Mouse (Mus musculus) forebrain, embryonic 16.5 days (tissue): ENCODE results near the gene Ssc4d. TPM values are rescaled to one million over a fixed set of nuclear protein-coding genes. Genes with fewer than 3 reads are reported as not detected.

Experiments
- ATAC-seq: fragments of 200-750 bp; cut with Nextera tagmentation; 2 replicates; pipeline ENCODE4 v1.8.0; 2017; ENCODE audit warnings: mild to moderate bottlenecking, moderate library complexity
- H3K27ac ChIP-seq: fragments of 300-500 bp; sonication (generic); 2 replicates; pipeline ENCODE4 v1.5.1; 2014; ENCODE audit warnings: low read length, control low read depth
- H3K27me3 ChIP-seq: fragments of 300-500 bp; sonication (generic); replicated peaks from 2 replicates; pipeline ENCODE4 v1.6.1; 2014; ENCODE audit warnings: low read length; ENCODE audit not compliant: control insufficient read depth, insufficient read depth
- H3K36me3 ChIP-seq: fragments of 300-500 bp; sonication (generic); 2 replicates; pipeline ENCODE4 v1.6.1; 2014; ENCODE audit not compliant: control insufficient read depth, insufficient read depth
- H3K4me1 ChIP-seq: fragments of 300-500 bp; sonication (generic); replicated peaks from 2 replicates; pipeline ENCODE4 v1.6.1; 2014; ENCODE audit warnings: low read length; ENCODE audit not compliant: control insufficient read depth, insufficient read depth
- H3K4me2 ChIP-seq: fragments of 300-500 bp; sonication (generic); 2 replicates; pipeline ENCODE4 v1.6.1; 2014; ENCODE audit warnings: mild to moderate bottlenecking, low read length, control low read depth
- H3K4me3 ChIP-seq: fragments of 300-500 bp; sonication (generic); replicated peaks from 2 replicates; pipeline ENCODE4 v1.5.1; 2014; ENCODE audit warnings: mild to moderate bottlenecking, low read length, control low read depth
- H3K9ac ChIP-seq: fragments of 300-500 bp; sonication (generic); replicated peaks from 2 replicates; pipeline ENCODE4 v1.6.1; 2014; ENCODE audit warnings: low read depth, low read length, control low read depth
- H3K9me3 ChIP-seq: fragments of 300-500 bp; sonication (generic); 2 replicates; pipeline ENCODE4 v1.6.1; 2016; ENCODE audit warnings: low read length; ENCODE audit not compliant: control insufficient read depth
- WGBS: fragments of 180-500 bp; shearing (Covaris S2); extraction: QIAGEN DNeasy Blood & Tissue Kit; methylation state at CpG from one replicate; pipeline ENCODE4 v1.1.7; 2014; 5-methylcytosine and 5-hydroxymethylcytosine counted together
- polyA plus RNA-seq: library from polyadenylated mRNA; unstranded; fragments of >200 nt; fragmentation: Nextera tagmentation; extraction: Ambion mirVana; gene quantifications from 2 replicates; pipeline ENCODE4 v1.2.1, GENCODE M21; 2015

Ssc4d gene
- polyA plus RNA-seq, 1 experiment from 2014 or later = 1.0 TPM

DNA sequence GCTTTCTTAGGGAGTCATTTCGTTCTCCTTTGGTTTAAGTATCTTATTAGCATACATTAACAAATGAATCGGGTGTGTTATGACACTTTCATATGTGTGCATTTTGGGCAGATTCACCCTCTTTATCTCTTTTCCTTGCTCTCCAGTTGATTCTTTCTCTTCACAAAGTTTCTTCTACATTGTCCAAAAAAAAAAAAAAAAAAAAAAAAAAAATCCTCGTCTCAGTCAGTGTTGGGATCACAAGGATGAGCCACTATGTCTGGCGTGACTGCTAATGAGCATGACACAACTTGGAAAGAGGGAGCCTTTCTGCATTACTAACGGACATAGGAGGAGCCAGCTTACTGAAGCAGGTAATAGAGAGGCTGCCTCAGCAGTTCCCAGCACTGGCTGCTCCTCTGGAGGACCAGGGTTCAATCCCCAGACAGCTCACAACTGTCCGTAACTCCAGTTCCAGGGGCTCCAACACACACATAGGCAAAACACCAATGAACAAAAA is 10.3 kb upstream of the Ssc4d start:
- WGBS = 62% methylated on average over 6 of the region's 6 CpGs
- Histone ChIP-seq H3K9me3 (no peaks in the 10 kb centered on the region), H3K4me2 (no peak overlapping the region), H3K4me1 (0 out of 2 replicates have a peak, but pooled peaks cover 2% of the 10 kb centered on the region), H3K27me3 (no peaks in the 10 kb centered on the region), H3K36me3 (no peaks in the 10 kb centered on the region), H3K4me3 (no peak overlapping the region), H3K27ac (no peak overlapping the region), H3K9ac (no peak overlapping the region)
- no peak for ATAC-seq

DNA sequence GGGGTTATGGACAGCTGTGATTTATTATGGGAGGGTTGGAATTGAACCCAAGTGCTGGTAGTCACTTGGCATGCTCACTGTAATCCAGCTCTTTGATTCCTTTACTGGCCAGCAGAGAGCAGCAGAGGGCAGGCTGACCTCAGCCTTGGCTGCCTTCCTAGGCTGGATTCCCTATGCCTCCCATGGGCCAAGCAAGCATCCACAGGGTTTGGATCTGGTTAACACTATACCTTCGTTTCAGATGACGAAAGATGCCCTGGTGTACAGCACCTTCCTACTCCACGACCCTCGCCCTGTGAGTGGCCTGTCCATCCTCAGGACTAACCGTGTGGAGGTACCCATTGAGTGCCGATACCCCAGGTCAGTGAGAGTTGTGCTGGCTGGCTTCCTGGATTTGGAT is 8.1 kb upstream of the Ssc4d start:
- H3K27ac ChIP-seq = no peak overlapping the region
- H3K9ac ChIP-seq = no peak overlapping the region
- H3K27me3 ChIP-seq = no peaks in the 10 kb centered on the region
- H3K36me3 ChIP-seq = no peaks in the 10 kb centered on the region
- WGBS = 37% methylated on average over 6 of the region's 6 CpGs
- no peak for ATAC-seq
- H3K4me1 ChIP-seq = 0 out of 2 replicates have a peak, but pooled peaks cover 2% of the 10 kb centered on the region
- no peak overlapping the region for H3K4me2 ChIP-seq
- H3K4me3 ChIP-seq = no peak overlapping the region
- no peaks in the 10 kb centered on the region for H3K9me3 ChIP-seq

DNA sequence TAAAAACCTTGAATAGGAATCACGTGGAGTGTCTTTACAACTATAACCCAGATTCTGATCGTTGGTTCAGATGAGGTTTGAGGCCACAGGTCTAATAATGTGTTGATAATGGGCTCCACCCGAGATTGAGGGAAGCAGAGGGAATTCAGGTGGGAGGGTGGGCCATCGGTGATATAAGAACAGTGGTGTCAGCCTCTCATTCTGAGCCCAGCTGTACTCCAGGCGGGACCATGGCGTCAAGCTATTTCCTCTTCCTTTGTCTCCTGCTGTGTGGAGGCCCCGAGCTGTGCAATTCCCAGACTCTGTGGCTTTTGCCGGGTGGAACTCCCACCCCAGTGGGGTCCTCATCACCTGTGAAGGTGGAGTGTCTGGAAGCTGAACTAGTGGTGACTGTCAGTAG is 5.6 kb upstream of the Ssc4d start, which contains the start of gene Zp3:
Zp3 (plus strand) TSS at position 196 of the 400 bp plus-strand sequence.
- Histone ChIP-seq H3K9me3 (no peaks in the 10 kb centered on the region), H3K4me3 (no peak within 1 kb of the TSS), H3K9ac (no peak within 1 kb of the TSS), H3K27ac (no peak within 1 kb of the TSS), H3K36me3 (no peaks in the 10 kb centered on the region), H3K4me2 (no peak within 1 kb of the TSS), H3K4me1 (no peaks in the 10 kb centered on the region), H3K27me3 (no peaks in the 10 kb centered on the region)
- no peak for ATAC-seq
- WGBS = 74% methylated on average over 8 of the region's 8 CpGs

DNA sequence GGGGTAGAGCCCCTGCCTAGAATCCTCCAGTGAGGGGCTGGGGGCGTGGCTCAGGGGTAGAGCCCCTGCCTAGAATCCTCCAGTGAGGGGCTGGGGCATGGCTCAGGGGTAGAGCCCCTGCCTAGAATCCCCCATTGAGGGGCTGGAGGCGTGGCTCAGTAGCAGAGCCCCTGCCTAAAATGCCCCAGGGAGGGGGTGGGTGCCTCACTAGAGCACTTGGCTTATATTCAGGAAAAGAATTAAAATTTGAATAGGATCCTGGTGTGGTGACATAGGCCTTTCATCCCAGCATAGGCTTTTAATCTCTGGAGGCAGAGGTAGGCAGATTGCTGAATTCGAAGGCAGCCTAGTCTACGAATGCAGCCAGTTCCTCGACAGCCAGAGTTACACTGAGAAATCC is 5.0 kb upstream of the Ssc4d start:
- Histone ChIP-seq H3K9ac (no peak overlapping the region), H3K4me3 (no peak overlapping the region), H3K4me2 (no peak overlapping the region), H3K9me3 (no peaks in the 10 kb centered on the region), H3K27ac (no peak overlapping the region), H3K27me3 (no peaks in the 10 kb centered on the region), H3K4me1 (no peaks in the 10 kb centered on the region), H3K36me3 (no peaks in the 10 kb centered on the region)
- 70% methylated on average over 5 of the region's 5 CpGs for WGBS
- no peak for ATAC-seq

DNA sequence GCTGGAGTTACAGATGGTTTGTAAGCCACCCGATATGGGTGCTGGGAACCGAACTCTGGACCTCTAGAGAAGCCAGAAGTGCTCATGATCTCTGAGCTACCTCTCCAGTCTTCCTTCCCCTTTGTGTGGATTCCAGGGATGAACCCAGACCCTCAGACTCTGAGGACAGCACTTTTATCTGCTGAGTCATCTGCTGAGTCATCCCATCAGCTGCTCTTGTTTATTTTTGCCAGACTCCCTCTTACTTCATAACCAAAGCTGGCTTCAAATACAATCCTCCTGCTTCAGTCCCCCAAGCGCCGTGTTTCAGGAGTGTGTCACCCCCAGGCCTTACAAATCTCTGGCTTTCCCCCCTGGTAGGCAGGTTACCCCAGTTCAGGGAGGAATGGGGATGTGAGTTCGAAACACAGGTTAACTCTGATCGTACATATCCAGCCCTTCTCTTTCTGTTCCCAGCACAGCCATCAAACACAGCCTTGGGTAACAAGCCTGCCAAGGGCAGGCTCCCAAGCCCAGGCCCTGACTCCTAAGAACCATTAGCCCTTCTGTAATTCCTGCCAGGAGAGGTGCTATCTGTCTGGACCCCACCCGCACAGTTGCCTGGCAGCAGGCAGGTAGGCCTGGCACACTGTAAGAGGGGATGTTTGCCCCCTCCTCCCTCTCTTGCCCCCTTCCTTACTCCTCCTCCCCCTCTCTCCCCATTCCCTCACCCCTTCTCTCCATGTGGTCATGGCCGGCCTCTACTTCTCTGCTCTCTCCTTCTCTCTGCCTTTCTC is 1.8 kb upstream of the Ssc4d start:
- ATAC-seq = no peak

DNA sequence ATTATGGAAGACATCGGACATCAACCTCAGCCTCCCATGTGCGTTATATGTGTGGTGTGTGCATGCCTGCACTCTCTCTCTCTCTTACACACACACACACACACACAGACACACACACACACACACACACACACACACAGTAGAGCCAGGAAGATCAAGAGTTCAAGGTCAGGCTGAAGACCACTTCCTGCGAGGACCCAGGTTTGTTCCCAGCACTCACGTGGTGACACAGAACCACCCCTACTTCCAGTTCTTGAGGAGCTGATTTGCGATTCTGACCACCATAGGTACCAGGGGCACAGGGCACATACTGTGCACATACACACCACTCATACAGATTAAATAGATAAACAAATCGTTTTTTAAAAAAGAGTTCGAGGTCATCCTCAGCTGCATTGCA is 2.5 kb downstream of the Ssc4d start:
- H3K9ac ChIP-seq = no peak overlapping the region
- H3K4me2 ChIP-seq = no peak overlapping the region
- H3K27me3 ChIP-seq = no peaks in the 10 kb centered on the region
- no peaks in the 10 kb centered on the region for H3K4me1 ChIP-seq
- no peak overlapping the region for H3K27ac ChIP-seq
- H3K4me3 ChIP-seq = no peak overlapping the region
- H3K9me3 ChIP-seq = no peaks in the 10 kb centered on the region
- 94% methylated on average over 7 of the region's 7 CpGs for WGBS
- H3K36me3 ChIP-seq = no peaks in the 10 kb centered on the region
- no peak for ATAC-seq

More for the DNA sequence above, 1.8 kb upstream of the Ssc4d start:
- Histone ChIP-seq H3K27ac (no peak overlapping the region), H3K9ac (no peak overlapping the region), H3K9me3 (no peaks in the 10 kb centered on the region), H3K4me1 (no peaks in the 10 kb centered on the region), H3K36me3 (no peaks in the 10 kb centered on the region), H3K27me3 (no peaks in the 10 kb centered on the region), H3K4me3 (no peak overlapping the region), H3K4me2 (no peak overlapping the region)
- 93% methylated on average over 8 of the region's 8 CpGs for WGBS

DNA sequence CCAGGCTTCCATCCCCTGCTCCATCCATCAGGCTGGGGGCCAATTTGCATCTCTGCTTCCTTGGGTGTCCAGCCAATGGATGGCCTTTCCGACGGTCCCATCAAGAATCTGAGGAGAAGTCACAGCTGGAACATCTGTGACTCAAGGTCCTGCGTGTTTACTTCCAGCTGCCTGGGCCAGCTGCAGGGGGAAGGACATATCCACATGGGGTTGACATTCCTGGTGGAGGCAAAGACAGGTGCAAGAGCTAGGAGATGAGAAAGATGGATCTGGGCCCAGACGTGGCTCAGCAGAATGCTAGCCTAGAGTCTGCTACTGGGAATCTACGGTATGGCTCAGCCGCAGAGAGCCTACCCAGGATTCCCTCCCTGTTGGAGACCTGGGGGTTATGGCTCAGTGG is 4.1 kb downstream of the Ssc4d start:
- Histone ChIP-seq H3K27me3 (no peaks in the 10 kb centered on the region), H3K4me1 (peaks cover 5% of the 10 kb centered on the region; the same call in 1 of the 2 replicates), H3K4me2 (no peak overlapping the region), H3K36me3 (no peaks in the 10 kb centered on the region), H3K9ac (no peak overlapping the region), H3K9me3 (no peaks in the 10 kb centered on the region), H3K4me3 (no peak overlapping the region), H3K27ac (no peak overlapping the region)
- 81% methylated on average over 6 of the region's 6 CpGs for WGBS
- no peak for ATAC-seq

DNA sequence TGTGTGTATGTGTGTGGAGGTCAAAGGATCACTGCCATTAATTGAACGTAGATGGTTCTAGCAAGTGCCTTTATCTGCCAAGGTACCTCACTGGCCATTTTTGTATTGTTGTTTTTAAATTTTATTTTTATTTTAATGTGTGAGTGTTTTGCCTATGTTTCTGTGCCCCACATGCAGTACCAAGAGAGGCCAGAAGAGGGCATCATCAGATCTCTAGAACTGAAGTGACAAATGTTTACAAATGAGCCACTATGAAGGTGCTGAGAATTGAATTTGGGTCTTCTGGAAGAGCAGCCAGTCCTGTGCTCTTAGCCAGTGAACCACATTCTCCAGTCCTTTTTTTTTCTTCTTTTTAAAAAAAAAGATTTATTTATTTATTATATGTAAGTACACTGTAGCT is 5.5 kb downstream of the Ssc4d start:
- ATAC-seq = no peak

DNA sequence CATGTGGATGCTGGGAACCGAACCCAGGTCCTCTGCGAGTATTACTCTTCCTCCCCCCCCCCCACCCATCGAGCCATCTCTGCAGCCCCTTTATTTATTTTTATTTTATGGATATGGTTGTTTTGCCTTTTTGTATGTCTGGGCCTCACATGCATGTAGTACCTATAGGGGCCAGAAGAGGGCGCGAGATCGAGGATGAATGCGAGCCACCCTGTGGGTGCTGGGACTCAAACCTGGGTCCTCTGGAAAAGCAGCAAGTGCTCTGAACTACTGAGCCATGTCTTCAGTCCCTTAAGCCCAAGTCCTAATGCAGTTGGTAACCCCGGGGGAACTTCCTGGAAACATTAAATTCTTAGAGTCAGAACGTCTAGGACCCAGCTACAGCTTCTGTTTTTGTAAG is 7.5 kb downstream of the Ssc4d start:
- Histone ChIP-seq H3K4me1 (peaks cover 10% of the 10 kb centered on the region), H3K9me3 (no peaks in the 10 kb centered on the region), H3K27ac (no peak overlapping the region), H3K27me3 (no peaks in the 10 kb centered on the region), H3K9ac (no peak overlapping the region), H3K4me3 (no peak overlapping the region), H3K36me3 (no peaks in the 10 kb centered on the region), H3K4me2 (no peak overlapping the region)
- WGBS = 64% methylated on average over 9 of the region's 9 CpGs
- no peak for ATAC-seq

More for the DNA sequence above, 5.5 kb downstream of the Ssc4d start:
- Histone ChIP-seq H3K4me2 (no peak overlapping the region), H3K9me3 (no peaks in the 10 kb centered on the region), H3K4me1 (peaks cover 6% of the 10 kb centered on the region; the same call in 1 of the 2 replicates), H3K27me3 (no peaks in the 10 kb centered on the region), H3K36me3 (no peaks in the 10 kb centered on the region), H3K27ac (no peak overlapping the region), H3K4me3 (no peak overlapping the region), H3K9ac (no peak overlapping the region)
- 59% methylated on average over 1 of the region's 1 CpGs for WGBS
